Mouse (Mus musculus): Measurements from ENCODE around the gene C1qtnf1. TPM values are rescaled to one million over a fixed set of nuclear protein-coding genes. Genes with fewer than 3 reads are reported as not detected.

Gene C1qtnf1
- polyA plus RNA-seq, 1 experiment, result 3.4 TPM

GRCm38 (mm10) chr11:118401195-118401594, 26.8 kb upstream of the C1qtnf1 start:
- Histone ChIP-seq H3K27ac (ENCODE audit: insufficient read depth, low read length) (0 out of 2 replicates have a peak overlapping the region, but pooled peaks have one; percentile 9), H3K4me3 (ENCODE audit: insufficient read depth, low read length) (no peak overlapping the region), H3K4me1 (ENCODE audit: control insufficient read depth, insufficient read depth, low read length) (peaks cover 2% of the 10 kb centered on the region; the same call in 1 of the 2 replicates)
- no peak for TF ChIP-seq POLR2A (IDR thresholded peaks at IDR 0.05; ENCODE audit: extremely low read depth, insufficient read depth, low read length)
- TF ChIP-seq CTCF (IDR thresholded peaks at IDR 0.05; ENCODE audit: extremely low read depth, insufficient read depth, low read length), result no peak

GRCm38 (mm10) chr11:118401760-118402280, 26.2 kb upstream of the C1qtnf1 start, which contains the start of gene Lgals3bp:
Gene Lgals3bp, minus strand, starts transcription at chr11:118402092.
- Histone ChIP-seq H3K4me3 (ENCODE audit: insufficient read depth, low read length) (no peak within 1 kb of the TSS), H3K4me1 (ENCODE audit: control insufficient read depth, insufficient read depth, low read length) (peaks cover 2% of the 10 kb centered on the region; the same call in 1 of the 2 replicates), H3K27ac (ENCODE audit: insufficient read depth, low read length) (peak within 1 kb of the TSS; percentile 15; the same call in 1 of the 2 replicates)
- peak; percentile 37 for TF ChIP-seq CTCF (IDR thresholded peaks at IDR 0.05; ENCODE audit: extremely low read depth, insufficient read depth, low read length)
- peak; percentile 28; the same call in 1 of the 2 replicates for TF ChIP-seq POLR2A (IDR thresholded peaks at IDR 0.05; ENCODE audit: extremely low read depth, insufficient read depth, low read length)

GRCm38 (mm10) chr11:118403183-118403582, 24.8 kb upstream of the C1qtnf1 start:
- Histone ChIP-seq H3K27ac (ENCODE audit: insufficient read depth, low read length) (no peak overlapping the region), H3K4me1 (ENCODE audit: control insufficient read depth, insufficient read depth, low read length) (peaks cover 2% of the 10 kb centered on the region; the same call in 1 of the 2 replicates), H3K4me3 (ENCODE audit: insufficient read depth, low read length) (no peak overlapping the region)
- TF ChIP-seq POLR2A (IDR thresholded peaks at IDR 0.05; ENCODE audit: extremely low read depth, insufficient read depth, low read length), result no peak
- no peak for TF ChIP-seq CTCF (IDR thresholded peaks at IDR 0.05; ENCODE audit: extremely low read depth, insufficient read depth, low read length)

- no peak overlapping the region for H3K27ac ChIP-seq (ENCODE audit: insufficient read depth, low read length)
- H3K4me3 ChIP-seq (ENCODE audit: insufficient read depth, low read length), result no peak overlapping the region
- H3K4me1 ChIP-seq (ENCODE audit: control insufficient read depth, insufficient read depth, low read length), result peaks cover 2% of the 10 kb centered on the region; the same call in 1 of the 2 replicates
- no peak for TF ChIP-seq CTCF (IDR thresholded peaks at IDR 0.05; ENCODE audit: extremely low read depth, insufficient read depth, low read length)
- no peak for TF ChIP-seq POLR2A (IDR thresholded peaks at IDR 0.05; ENCODE audit: extremely low read depth, insufficient read depth, low read length)
These were observed 23.8 kb upstream of the C1qtnf1 start for GRCm38 (mm10) chr11:118403951-118404899.

GRCm38 (mm10) chr11:118405311-118405710, 22.7 kb upstream of the C1qtnf1 start:
- Histone ChIP-seq H3K4me3 (ENCODE audit: insufficient read depth, low read length) (no peak overlapping the region), H3K4me1 (ENCODE audit: control insufficient read depth, insufficient read depth, low read length) (peaks cover 2% of the 10 kb centered on the region; the same call in 1 of the 2 replicates), H3K27ac (ENCODE audit: insufficient read depth, low read length) (no peak overlapping the region)
- TF ChIP-seq POLR2A (IDR thresholded peaks at IDR 0.05; ENCODE audit: extremely low read depth, insufficient read depth, low read length) (no peak), CTCF (IDR thresholded peaks at IDR 0.05; ENCODE audit: extremely low read depth, insufficient read depth, low read length) (no peak)

- no peak for TF ChIP-seq POLR2A (IDR thresholded peaks at IDR 0.05; ENCODE audit: extremely low read depth, insufficient read depth, low read length)
- no peak for TF ChIP-seq CTCF (IDR thresholded peaks at IDR 0.05; ENCODE audit: extremely low read depth, insufficient read depth, low read length)
- no peak overlapping the region for H3K4me3 ChIP-seq (ENCODE audit: insufficient read depth, low read length)
- H3K27ac ChIP-seq (ENCODE audit: insufficient read depth, low read length), result no peak overlapping the region
- H3K4me1 ChIP-seq (ENCODE audit: control insufficient read depth, insufficient read depth, low read length), result no peaks in the 10 kb centered on the region
These were observed 21.5 kb upstream of the C1qtnf1 start for GRCm38 (mm10) chr11:118406521-118406920.

- TF ChIP-seq CTCF (IDR thresholded peaks at IDR 0.05; ENCODE audit: extremely low read depth, insufficient read depth, low read length) (0 out of 2 replicates have a peak, but pooled peaks have one; percentile 21), POLR2A (IDR thresholded peaks at IDR 0.05; ENCODE audit: extremely low read depth, insufficient read depth, low read length) (no peak)
- H3K27ac ChIP-seq (ENCODE audit: insufficient read depth, low read length), result no peak overlapping the region
- H3K4me1 ChIP-seq (ENCODE audit: control insufficient read depth, insufficient read depth, low read length), result no peaks in the 10 kb centered on the region
- H3K4me3 ChIP-seq (ENCODE audit: insufficient read depth, low read length), result no peak overlapping the region
These were observed 20.6 kb upstream of the C1qtnf1 start for GRCm38 (mm10) chr11:118407318-118407910.

- TF ChIP-seq POLR2A (IDR thresholded peaks at IDR 0.05; ENCODE audit: extremely low read depth, insufficient read depth, low read length), result no peak
- TF ChIP-seq CTCF (IDR thresholded peaks at IDR 0.05; ENCODE audit: extremely low read depth, insufficient read depth, low read length), result no peak
- no peak overlapping the region for H3K4me3 ChIP-seq (ENCODE audit: insufficient read depth, low read length)
- H3K4me1 ChIP-seq (ENCODE audit: control insufficient read depth, insufficient read depth, low read length), result no peaks in the 10 kb centered on the region
- no peak overlapping the region for H3K27ac ChIP-seq (ENCODE audit: insufficient read depth, low read length)
These were observed 19.8 kb upstream of the C1qtnf1 start for GRCm38 (mm10) chr11:118408051-118408740.
